Mouse (Mus musculus) heart, postnatal 0 days (tissue): ENCODE measurements at regions not wholly inside any gene's neighbourhood (a gene's known extent, or its start where the extent isn't known, plus 50 kb on each side); places are given as distances from the start of the nearest gene placed in this dataset.

Experiments used
- ATAC-seq: fragments of 200-750 bp; cut with Nextera tagmentation; 2 replicates; pipeline ENCODE4 v1.8.0; 2017; ENCODE audit warnings: low read depth, moderate number of reproducible peaks, moderate library complexity; ENCODE audit not compliant: insufficient read depth
- DNase-seq: peaks from one replicate; pipeline ENCODE4 v3.0.0-alpha.2; 2016; ENCODE audit warnings: low spot score
- H3K27ac ChIP-seq: fragments of 300-500 bp; sonication (generic); 2 replicates; pipeline ENCODE4 v1.5.1; 2014; ENCODE audit warnings: low read depth, mild to moderate bottlenecking
- H3K27me3 ChIP-seq: fragments of 300-500 bp; sonication (generic); 2 replicates; pipeline ENCODE4 v1.6.1; 2014; ENCODE audit warnings: low read length, mixed read lengths; ENCODE audit not compliant: control insufficient read depth, insufficient read depth
- H3K36me3 ChIP-seq: fragments of 300-500 bp; sonication (generic); replicated peaks from 2 replicates; pipeline ENCODE4 v1.6.1; 2014; ENCODE audit warnings: low read length, mixed read lengths; ENCODE audit not compliant: control insufficient read depth, insufficient read depth
- H3K4me1 ChIP-seq: fragments of 300-500 bp; sonication (generic); 2 replicates; pipeline ENCODE4 v1.6.1; 2014; ENCODE audit warnings: antibody characterized with exemption; ENCODE audit not compliant: control insufficient read depth, insufficient read depth
- H3K4me2 ChIP-seq: fragments of 300-500 bp; sonication (generic); 2 replicates; pipeline ENCODE4 v1.6.1; 2014; ENCODE audit warnings: low read depth, mild to moderate bottlenecking, low read length, moderate library complexity
- H3K4me3 ChIP-seq: fragments of 300-500 bp; sonication (generic); 2 replicates; pipeline ENCODE4 v1.5.1; 2014; ENCODE audit warnings: low read depth, low read length
- H3K9ac ChIP-seq: fragments of 300-500 bp; sonication (generic); replicated peaks from 2 replicates; pipeline ENCODE4 v1.6.1; 2014; ENCODE audit warnings: low read depth, low read length, mixed read lengths
- H3K9me3 ChIP-seq: fragments of 300-500 bp; sonication (generic); replicated peaks from 2 replicates; pipeline ENCODE4 v1.6.1; 2016; ENCODE audit warnings: low read length; ENCODE audit not compliant: control insufficient read depth
- CTCF ChIP-seq: IDR thresholded peaks from 2 replicates; pipeline ENCODE4 v1.5.1; 2016; ENCODE audit warnings: antibody characterized with exemption, control low read depth, low read depth
- EP300 ChIP-seq: IDR thresholded peaks from 2 replicates; pipeline ENCODE4 v1.6.1; 2016; ENCODE audit warnings: antibody characterized with exemption, low read depth
- WGBS: fragments of 180-500 bp; shearing (Covaris S2); extraction: QIAGEN DNeasy Blood & Tissue Kit; methylation state at CpG from one replicate; pipeline ENCODE4 v1.1.7; 2014; 5-methylcytosine and 5-hydroxymethylcytosine counted together

- no peaks in the 10 kb centered on the region for H3K9me3 ChIP-seq
- no peaks in the 10 kb centered on the region for H3K27me3 ChIP-seq
- H3K36me3 ChIP-seq = no peaks in the 10 kb centered on the region
- no peak overlapping the region for H3K27ac ChIP-seq
- no peak overlapping the region for H3K4me2 ChIP-seq
- ATAC-seq = no peak
- H3K4me1 ChIP-seq = no peaks in the 10 kb centered on the region
- no peak for DNase-seq
- no peak for TF ChIP-seq CTCF
- TF ChIP-seq EP300 = no peak
- H3K4me3 ChIP-seq = no peak overlapping the region
- 74% methylated on average over 4 of the region's 4 CpGs for WGBS
- H3K9ac ChIP-seq = no peak overlapping the region
These were observed 122.2 kb downstream of the Ppp1r3a start for GRCm38 (mm10) chr6:14632837-14633236.

GRCm38 (mm10) chr6:14631719-14632445 lies 123.2 kb downstream of the Ppp1r3a start:
- no peaks in the 10 kb centered on the region for H3K4me1 ChIP-seq
- no peaks in the 10 kb centered on the region for H3K9me3 ChIP-seq
- H3K4me3 ChIP-seq = no peak overlapping the region
- no peaks in the 10 kb centered on the region for H3K36me3 ChIP-seq
- no peak overlapping the region for H3K4me2 ChIP-seq
- no peak for DNase-seq
- 56% methylated on average over 2 of the region's 2 CpGs for WGBS
- peak overlapping the region; percentile 41; the same call in 1 of the 2 replicates for H3K27ac ChIP-seq
- ATAC-seq = no peak
- no peak for TF ChIP-seq CTCF
- TF ChIP-seq EP300 = no peak
- no peaks in the 10 kb centered on the region for H3K27me3 ChIP-seq
- no peak overlapping the region for H3K9ac ChIP-seq

GRCm38 (mm10) chr6:14616629-14617028 lies 138.4 kb downstream of the Ppp1r3a start:
- no peak overlapping the region for H3K9ac ChIP-seq
- no peaks in the 10 kb centered on the region for H3K36me3 ChIP-seq
- H3K9me3 ChIP-seq = no peaks in the 10 kb centered on the region
- 56% methylated on average over 3 of the region's 3 CpGs for WGBS
- no peak for TF ChIP-seq CTCF
- no peak for TF ChIP-seq EP300
- H3K27ac ChIP-seq = no peak overlapping the region
- no peak for ATAC-seq
- no peak overlapping the region for H3K4me3 ChIP-seq
- DNase-seq = no peak
- no peak overlapping the region for H3K4me2 ChIP-seq
- H3K4me1 ChIP-seq = no peaks in the 10 kb centered on the region
- no peaks in the 10 kb centered on the region for H3K27me3 ChIP-seq

GRCm38 (mm10) chr6:14608076-14608475 lies 147.0 kb downstream of the Ppp1r3a start:
- H3K4me1 ChIP-seq = no peaks in the 10 kb centered on the region
- no peak overlapping the region for H3K27ac ChIP-seq
- H3K9me3 ChIP-seq = no peaks in the 10 kb centered on the region
- ATAC-seq (no peak), DNase-seq (no peak)
- H3K36me3 ChIP-seq = no peaks in the 10 kb centered on the region
- H3K9ac ChIP-seq = no peak overlapping the region
- H3K4me3 ChIP-seq = no peak overlapping the region
- TF ChIP-seq CTCF = no peak
- no peak for TF ChIP-seq EP300
- H3K4me2 ChIP-seq = no peak overlapping the region
- no peaks in the 10 kb centered on the region for H3K27me3 ChIP-seq

- no peaks in the 10 kb centered on the region for H3K9me3 ChIP-seq
- H3K4me2 ChIP-seq = no peak overlapping the region
- no peaks in the 10 kb centered on the region for H3K27me3 ChIP-seq
- no peak overlapping the region for H3K9ac ChIP-seq
- H3K4me3 ChIP-seq = no peak overlapping the region
- H3K27ac ChIP-seq = no peak overlapping the region
- H3K36me3 ChIP-seq = no peaks in the 10 kb centered on the region
- peak; percentile 27 for DNase-seq
- 62% methylated on average over 13 of the region's 13 CpGs for WGBS
- H3K4me1 ChIP-seq = no peaks in the 10 kb centered on the region; the same call in 1 of the 2 replicates
- TF ChIP-seq EP300 (no peak), CTCF (no peak)
- peak; percentile 74 for ATAC-seq
These were observed 154.4 kb downstream of the Ppp1r3a start for GRCm38 (mm10) chr6:14600543-14601249.
